Mouse (Mus musculus) hindbrain, embryonic 11.5 days (tissue): Measurements from ENCODE around the gene Ccnjl. TPM values are rescaled to one million over a fixed set of nuclear protein-coding genes. Genes with fewer than 3 reads are reported as not detected.

Experiments
- ATAC-seq: fragments of 200-750 bp; cut with Nextera tagmentation; 2 replicates; pipeline ENCODE4 v1.8.0; 2017; ENCODE audit warnings: mild to moderate bottlenecking, moderate TSS enrichment, moderate library complexity; ENCODE audit not compliant: low FRiP score
- DNase-seq: peaks from one replicate; pipeline ENCODE4 v3.0.0-alpha.2; 2015; ENCODE audit warnings: low spot score
- H3K27ac ChIP-seq: fragments of 300-500 bp; sonication (generic); 2 replicates; pipeline ENCODE4 v1.5.1; 2014; ENCODE audit warnings: mild to moderate bottlenecking, low read depth, low read length
- H3K27me3 ChIP-seq: fragments of 300-500 bp; sonication (generic); 2 replicates; pipeline ENCODE4 v1.6.1; 2014; ENCODE audit warnings: mild to moderate bottlenecking, low read length, moderate library complexity, mixed read lengths; ENCODE audit not compliant: control insufficient read depth, insufficient read depth
- H3K36me3 ChIP-seq: fragments of 300-500 bp; sonication (generic); 2 replicates; pipeline ENCODE4 v1.6.1; 2014; ENCODE audit warnings: mild to moderate bottlenecking, low read length, moderate library complexity, mixed read lengths; ENCODE audit not compliant: control insufficient read depth, insufficient read depth
- H3K4me1 ChIP-seq: fragments of 300-500 bp; sonication (generic); replicated peaks from 2 replicates; pipeline ENCODE4 v1.6.1; 2014; ENCODE audit warnings: low read length, mixed read lengths; ENCODE audit not compliant: control insufficient read depth, insufficient read depth
- H3K4me2 ChIP-seq: fragments of 300-500 bp; sonication (generic); replicated peaks from 2 replicates; pipeline ENCODE4 v1.6.1; 2014; ENCODE audit warnings: mild to moderate bottlenecking, low read depth, low read length
- H3K4me3 ChIP-seq: fragments of 300-500 bp; sonication (generic); 2 replicates; pipeline ENCODE4 v1.5.1; 2014; ENCODE audit warnings: low read depth, low read length
- H3K9ac ChIP-seq: fragments of 300-500 bp; sonication (generic); 2 replicates; pipeline ENCODE4 v1.6.1; 2014; ENCODE audit warnings: low read depth, low read length
- H3K9me3 ChIP-seq: fragments of 300-500 bp; sonication (generic); 2 replicates; pipeline ENCODE4 v1.6.1; 2016; ENCODE audit warnings: low read length; ENCODE audit not compliant: control insufficient read depth
- WGBS: fragments of 180-500 bp; shearing (Covaris S2); extraction: QIAGEN DNeasy Blood & Tissue Kit; methylation state at CpG from one replicate; pipeline ENCODE4 v1.1.7; 2014; 5-methylcytosine and 5-hydroxymethylcytosine counted together
- polyA plus RNA-seq: library from polyadenylated mRNA; unstranded; fragments of >200 nt; fragmentation: Nextera tagmentation; extraction: Ambion mirVana; gene quantifications from 2 replicates; pipeline ENCODE4 v1.2.1, GENCODE M21; 2014

The Ccnjl gene
- polyA plus RNA-seq, 1 experiment from 2014 or later, result 37.7 TPM

DNA sequence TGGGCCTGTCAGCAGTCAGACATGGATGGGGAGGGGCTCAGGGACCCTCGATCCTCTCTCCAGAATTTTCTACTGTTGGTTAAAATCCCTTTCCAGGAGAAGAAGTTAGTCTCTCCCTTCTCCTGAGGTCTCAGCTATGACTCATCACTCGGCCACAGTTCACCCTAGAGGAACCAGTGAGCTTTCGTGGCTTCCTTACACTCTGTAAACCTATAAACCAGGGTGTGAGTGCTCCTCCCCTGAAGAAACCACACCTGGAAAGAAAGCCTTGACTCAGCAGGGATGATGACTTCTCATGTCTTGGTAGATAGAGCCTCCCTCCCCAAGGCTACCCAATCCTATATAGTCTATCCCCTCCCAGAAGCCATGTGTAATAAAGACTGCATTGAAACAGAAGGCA, 23.2 kb downstream of the Ccnjl start:
- Histone ChIP-seq H3K27ac (no peak overlapping the region), H3K4me3 (no peak overlapping the region), H3K36me3 (no peaks in the 10 kb centered on the region), H3K4me1 (peaks cover 7% of the 10 kb centered on the region), H3K9ac (no peak overlapping the region), H3K27me3 (no peaks in the 10 kb centered on the region), H3K9me3 (no peaks in the 10 kb centered on the region), H3K4me2 (no peak overlapping the region)
- ATAC-seq (no peak), DNase-seq (no peak)
- 91% methylated on average over 3 of the region's 3 CpGs for WGBS

DNA sequence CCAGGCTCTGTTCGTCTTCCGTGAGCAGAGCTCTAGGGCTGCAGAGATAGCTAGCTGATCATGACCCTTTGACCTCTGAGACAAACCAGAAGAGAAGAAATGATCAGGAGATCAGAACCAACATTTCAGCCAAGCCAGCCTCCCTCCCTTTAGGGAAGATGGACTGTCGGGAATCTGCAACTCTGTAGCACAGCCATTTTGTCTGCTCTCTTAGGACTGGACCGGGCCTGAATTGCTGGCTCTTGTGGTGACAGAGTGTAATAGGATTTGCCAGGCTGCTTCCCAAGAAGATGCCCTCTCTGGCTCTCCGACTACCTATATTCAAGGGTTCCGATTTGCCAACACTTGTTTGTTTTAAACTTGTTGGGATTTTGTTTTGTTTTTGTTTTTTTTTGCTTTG, 24.1 kb downstream of the Ccnjl start:
- no peaks in the 10 kb centered on the region for H3K27me3 ChIP-seq
- ATAC-seq (no peak), DNase-seq (no peak)
- no peak overlapping the region for H3K4me3 ChIP-seq
- peaks cover 7% of the 10 kb centered on the region for H3K4me1 ChIP-seq
- H3K9me3 ChIP-seq, result no peaks in the 10 kb centered on the region
- no peaks in the 10 kb centered on the region for H3K36me3 ChIP-seq
- no peak overlapping the region; the same call in 1 of the 2 replicates for H3K27ac ChIP-seq
- H3K4me2 ChIP-seq, result no peak overlapping the region
- H3K9ac ChIP-seq, result no peak overlapping the region
- WGBS, result 77% methylated on average over 6 of the region's 6 CpGs

DNA sequence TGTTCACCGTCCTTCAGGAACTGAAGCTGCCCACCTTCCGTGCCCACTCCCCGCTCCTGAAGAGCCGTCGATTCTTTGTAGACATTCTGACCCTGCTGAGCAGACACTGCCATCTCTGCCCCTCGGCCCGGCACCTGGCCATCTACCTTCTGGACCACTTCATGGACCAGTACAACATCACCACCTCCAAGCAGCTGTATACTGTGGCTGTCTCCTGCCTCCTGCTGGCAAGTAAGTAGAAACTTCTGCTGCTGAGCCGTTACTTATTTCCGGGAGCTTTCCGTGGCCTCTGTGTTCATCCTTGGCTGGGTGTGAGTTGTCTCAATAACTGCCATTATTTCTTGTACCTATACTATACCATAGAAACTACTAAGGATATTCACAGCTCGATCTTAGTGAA, 28.0 kb downstream of the Ccnjl start:
- Histone ChIP-seq H3K9me3 (no peaks in the 10 kb centered on the region), H3K9ac (no peak overlapping the region), H3K36me3 (no peaks in the 10 kb centered on the region), H3K27ac (no peak overlapping the region), H3K27me3 (no peaks in the 10 kb centered on the region), H3K4me3 (no peak overlapping the region), H3K4me1 (no peaks in the 10 kb centered on the region), H3K4me2 (no peak overlapping the region)
- 88% methylated on average over 11 of the region's 11 CpGs for WGBS
- ATAC-seq (no peak), DNase-seq (no peak)

DNA sequence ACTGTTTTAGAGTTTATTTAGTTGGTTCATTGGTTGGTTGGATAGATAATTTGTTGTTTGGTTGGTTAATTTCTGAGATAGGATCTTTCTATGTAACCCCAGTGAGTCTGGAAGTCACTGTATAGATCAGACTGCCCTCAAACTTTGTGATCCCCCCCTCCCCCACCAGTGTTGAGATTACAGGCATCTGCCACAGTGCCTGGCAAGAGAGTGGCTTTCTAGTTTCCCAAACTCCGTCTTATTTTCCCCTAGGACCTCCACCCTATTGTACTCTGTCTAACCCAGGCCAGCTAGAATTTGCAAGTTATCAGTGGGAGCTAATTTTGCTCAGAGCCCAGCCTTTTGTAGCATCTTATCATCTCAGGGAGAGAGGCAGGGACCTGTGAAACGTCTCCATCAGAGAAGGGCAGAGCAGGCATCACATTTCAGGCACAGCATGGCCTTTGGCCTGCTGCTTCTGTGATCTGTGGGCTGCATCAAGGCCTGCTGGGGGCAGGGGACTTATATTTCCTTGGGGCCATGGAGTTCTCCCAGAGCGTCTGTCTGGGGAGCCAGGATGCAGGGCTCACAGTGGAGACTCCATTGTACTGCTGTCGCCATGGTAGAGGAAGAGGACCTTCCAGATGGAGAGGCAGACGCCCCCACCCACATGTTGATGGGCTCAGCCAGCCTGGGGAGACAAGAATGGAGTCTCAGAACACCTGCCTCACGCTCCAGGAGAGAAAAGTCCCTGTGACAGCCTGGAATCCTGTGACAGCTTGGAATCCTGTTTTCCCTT, 31.1 kb downstream of the Ccnjl start:
- Histone ChIP-seq H3K9ac (no peak overlapping the region), H3K4me1 (no peaks in the 10 kb centered on the region), H3K4me2 (no peak overlapping the region), H3K9me3 (no peaks in the 10 kb centered on the region), H3K27ac (peak overlapping the region; percentile 63; the same call in 1 of the 2 replicates), H3K4me3 (no peak overlapping the region), H3K27me3 (no peaks in the 10 kb centered on the region), H3K36me3 (no peaks in the 10 kb centered on the region)
- DNase-seq, result peak; percentile 43
- WGBS, result 10% methylated on average over 5 of the region's 6 CpGs
- peak; percentile 81 for ATAC-seq

DNA sequence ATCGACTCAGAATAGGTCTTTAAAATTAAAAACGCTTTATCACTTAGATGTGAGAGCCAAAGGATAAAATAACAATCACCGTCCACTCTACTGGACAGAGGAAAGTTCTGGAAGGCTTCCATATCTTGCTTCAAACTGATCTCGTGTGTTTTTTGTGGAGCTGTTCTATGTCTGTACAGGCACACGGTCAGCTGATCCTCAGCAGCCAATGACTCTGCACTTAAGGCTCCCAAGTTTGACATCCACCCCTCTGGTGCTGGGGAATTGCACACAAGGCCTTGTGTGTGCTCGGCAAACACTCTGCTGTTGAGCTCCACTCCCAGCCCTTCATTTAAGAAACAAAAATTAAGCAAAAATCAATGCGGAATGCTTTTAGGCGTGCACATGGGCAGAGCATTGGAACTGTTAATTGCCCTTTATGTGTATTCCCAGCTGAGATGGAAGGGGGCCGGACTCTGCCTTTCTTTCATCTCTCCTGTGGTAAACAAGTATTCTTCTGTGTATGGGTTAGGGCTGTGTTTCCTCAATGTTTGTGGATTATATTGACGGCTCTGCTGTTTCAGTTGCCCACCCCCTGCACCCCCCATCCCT, 35.2 kb downstream of the Ccnjl start:
- Histone ChIP-seq H3K36me3 (no peaks in the 10 kb centered on the region), H3K9me3 (no peaks in the 10 kb centered on the region), H3K27me3 (no peaks in the 10 kb centered on the region), H3K4me2 (no peak overlapping the region), H3K4me3 (no peak overlapping the region), H3K9ac (no peak overlapping the region), H3K27ac (no peak overlapping the region; the same call in 1 of the 2 replicates), H3K4me1 (peaks cover 6% of the 10 kb centered on the region; the same call in 1 of the 2 replicates)
- no peak for ATAC-seq
- no peak for DNase-seq
- 78% methylated on average over 10 of the region's 10 CpGs for WGBS

DNA sequence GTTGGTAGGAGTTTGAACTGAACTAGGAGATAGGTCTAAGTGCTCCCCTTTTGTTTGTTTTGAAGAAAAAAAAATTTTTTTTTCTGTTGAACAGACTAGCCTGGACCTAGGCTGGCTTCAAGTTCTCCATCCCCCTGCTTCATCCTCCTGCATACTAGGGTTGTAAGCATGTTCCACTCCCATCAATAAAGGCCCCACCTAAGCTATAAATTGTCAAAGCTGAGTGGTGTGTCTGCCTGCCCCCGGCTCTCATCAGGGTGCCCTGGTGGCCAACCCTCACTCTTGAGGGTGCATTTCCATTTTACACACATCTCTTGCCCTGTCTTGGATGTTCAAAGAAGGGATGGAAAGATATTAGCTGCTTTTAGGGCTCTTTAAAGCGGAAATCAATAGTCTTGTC, 36.8 kb downstream of the Ccnjl start:
- 0 out of 2 replicates have a peak overlapping the region, but pooled peaks have one; percentile 27 for H3K27ac ChIP-seq
- no peak for ATAC-seq
- no peaks in the 10 kb centered on the region for H3K36me3 ChIP-seq
- WGBS, result 47% methylated on average over 2 of the region's 2 CpGs
- H3K9me3 ChIP-seq, result no peaks in the 10 kb centered on the region
- H3K4me2 ChIP-seq, result no peak overlapping the region
- peaks cover 6% of the 10 kb centered on the region; the same call in 1 of the 2 replicates for H3K4me1 ChIP-seq
- no peak for DNase-seq
- H3K9ac ChIP-seq, result no peak overlapping the region
- H3K27me3 ChIP-seq, result no peaks in the 10 kb centered on the region
- no peak overlapping the region for H3K4me3 ChIP-seq

DNA sequence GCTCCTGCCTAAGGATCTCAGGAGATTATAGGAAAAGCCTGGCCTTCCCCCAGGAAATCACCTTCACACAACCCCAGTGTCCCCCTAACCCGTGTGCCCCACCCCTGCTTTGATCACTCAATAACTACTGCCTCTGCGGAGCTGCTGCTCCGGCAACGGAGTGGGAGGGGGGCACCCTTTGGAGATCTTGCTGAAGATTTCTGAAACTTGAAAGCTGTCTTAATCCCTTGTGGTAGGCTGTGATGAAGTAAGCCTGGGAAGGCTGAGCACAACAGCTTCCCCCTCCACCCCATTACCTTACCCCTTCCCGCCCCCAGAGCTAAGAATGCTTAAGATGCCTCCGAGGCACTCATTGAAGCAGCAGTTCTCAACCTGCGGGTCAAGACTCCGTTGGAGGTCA, 37.3 kb downstream of the Ccnjl start:
- WGBS, result 9% methylated on average over 8 of the region's 8 CpGs

DNA sequence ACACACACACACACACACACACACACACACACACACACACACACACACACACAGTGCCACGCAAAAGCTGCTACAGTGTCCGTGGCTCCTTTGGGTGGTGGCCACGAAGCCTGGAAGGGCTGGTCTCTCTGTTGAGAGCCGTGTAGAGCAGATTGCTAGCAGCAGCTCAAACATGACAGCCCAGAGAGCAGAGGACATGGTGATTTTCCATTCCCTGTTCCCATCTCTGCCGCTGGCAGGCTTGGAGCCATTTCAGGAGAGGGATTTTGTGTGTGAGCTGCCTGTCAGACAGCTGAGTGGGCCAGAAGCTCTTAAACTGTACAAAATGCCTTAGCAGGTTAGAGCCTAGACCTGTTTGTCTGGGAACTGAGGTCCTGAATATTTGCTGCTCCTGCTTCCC, 38.1 kb downstream of the Ccnjl start:
- DNase-seq (no peak), ATAC-seq (no peak)
- H3K9ac ChIP-seq, result no peak overlapping the region
- WGBS, result 89% methylated on average over 5 of the region's 5 CpGs
- peaks cover 6% of the 10 kb centered on the region; the same call in 1 of the 2 replicates for H3K4me1 ChIP-seq
- 0 out of 2 replicates have a peak overlapping the region, but pooled peaks have one; percentile 21 for H3K27ac ChIP-seq
- H3K4me2 ChIP-seq, result no peak overlapping the region
- H3K4me3 ChIP-seq, result no peak overlapping the region
- H3K9me3 ChIP-seq, result no peaks in the 10 kb centered on the region
- H3K27me3 ChIP-seq, result no peaks in the 10 kb centered on the region
- no peaks in the 10 kb centered on the region for H3K36me3 ChIP-seq

More for the DNA sequence above, 37.3 kb downstream of the Ccnjl start:
- H3K27ac ChIP-seq, result 0 out of 2 replicates have a peak overlapping the region, but pooled peaks have one; percentile 27
- ATAC-seq (peak; percentile 29; the same call in 1 of the 2 replicates), DNase-seq (no peak)
- H3K27me3 ChIP-seq, result no peaks in the 10 kb centered on the region
- H3K9me3 ChIP-seq, result no peaks in the 10 kb centered on the region
- H3K9ac ChIP-seq, result no peak overlapping the region
- no peaks in the 10 kb centered on the region for H3K36me3 ChIP-seq
- no peak overlapping the region for H3K4me2 ChIP-seq
- H3K4me1 ChIP-seq, result peaks cover 6% of the 10 kb centered on the region; the same call in 1 of the 2 replicates
- no peak overlapping the region for H3K4me3 ChIP-seq
